Mouse (Mus musculus) intestine, embryonic 14.5 days (tissue): ENCODE measurements around the gene Vav1. TPM values are rescaled to one million over a fixed set of nuclear protein-coding genes. Genes with fewer than 3 reads are reported as not detected.

Source experiments
- ATAC-seq: fragments of 200-750 bp; cut with Nextera tagmentation; replicated peaks from 2 replicates; pipeline ENCODE4 v1.8.0; 2017; ENCODE audit warnings: low read depth, moderate number of reproducible peaks, moderate TSS enrichment, moderate library complexity; ENCODE audit not compliant: low FRiP score, low TSS enrichment
- DNase-seq: peaks from one replicate; pipeline ENCODE4 v3.0.0-alpha.2; 2018; ENCODE audit warnings: low spot score
- H3K27ac ChIP-seq: fragments of 300-500 bp; sonication (generic); 2 replicates; pipeline ENCODE4 v1.5.1; 2014; ENCODE audit warnings: low read depth, mild to moderate bottlenecking, control low read depth
- H3K27me3 ChIP-seq: fragments of 300-500 bp; sonication (generic); replicated peaks from 2 replicates; pipeline ENCODE4 v1.6.1; 2014; ENCODE audit warnings: low read length, control low read depth; ENCODE audit not compliant: control insufficient read depth, insufficient read depth
- H3K36me3 ChIP-seq: fragments of 300-500 bp; sonication (generic); 2 replicates; pipeline ENCODE4 v1.6.1; 2014; ENCODE audit warnings: low read length, control low read depth; ENCODE audit not compliant: control insufficient read depth, insufficient read depth
- H3K4me1 ChIP-seq: fragments of 300-500 bp; sonication (generic); replicated peaks from 2 replicates; pipeline ENCODE4 v1.6.1; 2014; ENCODE audit warnings: low read length, control low read depth, mixed read lengths; ENCODE audit not compliant: control insufficient read depth, insufficient read depth
- H3K4me2 ChIP-seq: fragments of 300-500 bp; sonication (generic); 2 replicates; pipeline ENCODE4 v1.6.1; 2014; ENCODE audit warnings: low read length
- H3K4me3 ChIP-seq: fragments of 300-500 bp; sonication (generic); 2 replicates; pipeline ENCODE4 v1.5.1; 2014; ENCODE audit warnings: low read depth, low read length, control low read depth, mixed read lengths
- H3K9ac ChIP-seq: fragments of 300-500 bp; sonication (generic); 2 replicates; pipeline ENCODE4 v1.6.1; 2014; ENCODE audit warnings: mild to moderate bottlenecking, low read length
- H3K9me3 ChIP-seq: fragments of 300-500 bp; sonication (generic); 2 replicates; pipeline ENCODE4 v1.6.1; 2016; ENCODE audit warnings: low read length, control low read depth; ENCODE audit not compliant: control insufficient read depth
- WGBS: fragments of 180-500 bp; shearing (Covaris S2); extraction: QIAGEN DNeasy Blood & Tissue Kit; methylation state at CpG from one replicate; pipeline ENCODE4 v1.1.7; 2014; 5-methylcytosine and 5-hydroxymethylcytosine counted together
- polyA plus RNA-seq: library from polyadenylated mRNA; unstranded; fragments of >200 nt; fragmentation: Nextera tagmentation; extraction: Ambion mirVana; gene quantifications from 2 replicates; pipeline ENCODE4 v1.2.1, GENCODE M21; 2014

Gene Vav1
- 2.1 and 3.8 TPM in 2 replicates for polyA plus RNA-seq

DNA sequence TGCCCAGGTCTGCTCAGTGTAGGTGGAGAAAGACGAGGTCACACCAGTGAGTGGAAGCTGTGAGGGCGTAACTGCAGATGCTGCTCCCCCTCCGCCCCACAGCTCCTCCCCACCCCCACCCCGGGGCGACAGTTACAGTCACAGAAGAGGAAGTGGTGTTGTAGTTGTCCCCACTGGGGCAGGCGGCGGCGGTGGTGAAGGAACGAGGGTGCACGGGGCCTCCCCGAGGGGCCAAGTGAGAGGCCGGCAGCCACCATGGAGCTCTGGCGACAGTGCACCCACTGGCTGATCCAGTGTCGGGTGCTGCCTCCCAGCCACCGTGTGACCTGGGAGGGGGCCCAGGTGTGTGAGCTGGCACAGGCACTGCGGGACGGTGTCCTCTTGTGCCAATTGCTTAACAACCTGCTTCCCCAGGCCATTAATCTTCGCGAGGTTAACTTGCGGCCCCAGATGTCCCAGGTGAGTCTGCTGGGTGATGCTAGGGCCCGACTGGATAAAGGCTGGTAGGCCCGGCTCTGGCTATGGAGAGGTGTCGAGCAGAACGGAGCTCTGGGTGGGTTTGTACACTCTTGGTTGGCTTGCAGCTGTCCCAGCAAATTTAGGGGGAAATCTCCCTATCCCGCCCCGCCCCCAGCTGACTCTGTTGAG lies at the start of gene Vav1:
Gene Vav1 (plus strand): TSS at position 158 of the 648 bp plus-strand sequence.
- H3K4me1 ChIP-seq = peaks cover 7% of the 10 kb centered on the region
- WGBS = 67% methylated on average over 24 of the region's 26 CpGs
- no peak within 1 kb of the TSS for H3K27ac ChIP-seq

DNA sequence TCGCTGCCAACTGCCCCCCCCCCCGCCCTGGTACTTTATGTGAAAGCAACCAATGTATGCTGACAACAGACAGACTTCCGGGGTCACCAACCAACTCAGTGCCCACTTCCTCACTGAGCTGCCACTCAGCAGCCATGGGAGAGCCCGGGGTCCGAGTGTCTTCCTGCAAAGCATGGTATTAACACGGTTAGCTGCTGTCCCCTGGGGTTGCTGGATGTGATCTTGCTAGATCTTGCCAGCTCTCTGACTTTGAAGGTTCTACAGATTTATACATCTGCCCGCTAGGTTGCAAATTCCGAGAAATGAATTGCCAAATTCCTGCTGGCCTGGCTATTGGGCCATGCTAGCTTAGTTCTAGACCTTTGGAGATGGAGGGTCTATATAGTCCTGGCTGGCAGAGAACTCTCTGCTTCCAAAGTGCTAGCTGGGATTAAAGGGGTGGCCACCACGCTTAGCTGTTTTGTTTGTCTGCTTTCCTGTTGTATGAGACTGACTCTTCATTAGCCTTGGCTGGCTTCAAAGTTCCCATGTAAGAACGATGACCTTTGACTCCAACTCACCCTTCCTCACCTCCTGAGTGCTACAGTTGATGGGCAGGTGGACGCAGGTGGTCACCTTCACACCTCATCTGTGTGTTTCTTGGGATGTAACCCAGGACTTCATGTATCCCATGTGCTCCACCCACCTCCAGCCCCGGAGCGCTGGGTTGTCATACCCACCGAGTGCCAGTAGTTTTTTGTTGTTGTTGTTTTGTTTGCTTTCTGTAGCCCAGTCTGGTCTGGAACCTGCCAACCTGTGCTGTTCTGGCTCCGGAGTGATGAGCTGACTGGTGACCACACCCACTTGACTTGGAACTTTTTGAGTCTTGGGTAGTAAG lies 48.8 kb upstream of the Vav1 start:
- no peak overlapping the region for H3K27ac ChIP-seq
- no peak overlapping the region for H3K9ac ChIP-seq
- no peak overlapping the region for H3K4me2 ChIP-seq
- 79% methylated on average over 15 of the region's 15 CpGs for WGBS
- no peaks in the 10 kb centered on the region for H3K9me3 ChIP-seq
- ATAC-seq = no peak
- H3K27me3 ChIP-seq = 0 out of 2 replicates have a peak, but pooled peaks cover 2% of the 10 kb centered on the region
- H3K36me3 ChIP-seq = peaks cover 10% of the 10 kb centered on the region; the same call in 1 of the 2 replicates
- no peak for DNase-seq
- 0 out of 2 replicates have a peak, but pooled peaks cover 8% of the 10 kb centered on the region for H3K4me1 ChIP-seq
- H3K4me3 ChIP-seq = no peak overlapping the region

More for the DNA sequence above, at the start of gene Vav1:
- Histone ChIP-seq H3K27me3 (peaks cover 18% of the 10 kb centered on the region), H3K4me2 (no peak within 1 kb of the TSS), H3K36me3 (no peaks in the 10 kb centered on the region), H3K9me3 (no peaks in the 10 kb centered on the region), H3K4me3 (no peak within 1 kb of the TSS), H3K9ac (no peak within 1 kb of the TSS)
- DNase-seq (no peak), ATAC-seq (no peak)

DNA sequence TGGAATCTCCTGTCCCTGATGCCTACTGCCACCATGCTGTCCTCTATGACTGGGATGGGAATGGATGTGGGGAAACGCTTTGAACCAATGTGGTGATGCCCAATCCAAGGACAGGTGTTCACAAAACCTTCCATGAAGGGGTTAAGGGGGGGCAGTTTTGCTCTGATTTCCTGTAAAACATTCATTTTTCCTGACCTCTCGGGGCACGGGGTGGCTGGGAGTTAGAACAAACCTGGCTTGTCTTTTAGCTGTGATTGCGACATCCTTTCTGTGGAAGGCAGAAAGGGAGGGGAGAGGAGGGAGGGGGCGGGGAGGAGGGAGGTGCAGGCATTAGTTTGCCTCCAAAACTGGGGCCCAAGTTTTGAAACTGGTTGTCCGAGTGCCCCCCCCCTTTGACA lies 48.2 kb upstream of the Vav1 start:
- H3K27me3 ChIP-seq = no peaks in the 10 kb centered on the region
- no peak overlapping the region for H3K27ac ChIP-seq
- H3K4me2 ChIP-seq = no peak overlapping the region
- ATAC-seq = no peak
- no peak for DNase-seq
- no peak overlapping the region for H3K9ac ChIP-seq
- no peak overlapping the region for H3K4me3 ChIP-seq
- peaks cover 14% of the 10 kb centered on the region for H3K36me3 ChIP-seq
- 43% methylated on average over 6 of the region's 6 CpGs for WGBS
- H3K4me1 ChIP-seq = 0 out of 2 replicates have a peak, but pooled peaks cover 8% of the 10 kb centered on the region
- H3K9me3 ChIP-seq = no peaks in the 10 kb centered on the region

- no peak overlapping the region for H3K4me2 ChIP-seq
- no peak overlapping the region for H3K9ac ChIP-seq
- H3K4me3 ChIP-seq = no peak overlapping the region
- H3K27ac ChIP-seq = no peak overlapping the region
- ATAC-seq = no peak
- H3K9me3 ChIP-seq = no peaks in the 10 kb centered on the region
- 0 out of 2 replicates have a peak, but pooled peaks cover 8% of the 10 kb centered on the region for H3K4me1 ChIP-seq
- DNase-seq = no peak
- peaks cover 18% of the 10 kb centered on the region for H3K36me3 ChIP-seq
- no peaks in the 10 kb centered on the region for H3K27me3 ChIP-seq
These were observed 47.6 kb upstream of the Vav1 start for GRCm38 (mm10) chr17:57231321-57231771.

DNA sequence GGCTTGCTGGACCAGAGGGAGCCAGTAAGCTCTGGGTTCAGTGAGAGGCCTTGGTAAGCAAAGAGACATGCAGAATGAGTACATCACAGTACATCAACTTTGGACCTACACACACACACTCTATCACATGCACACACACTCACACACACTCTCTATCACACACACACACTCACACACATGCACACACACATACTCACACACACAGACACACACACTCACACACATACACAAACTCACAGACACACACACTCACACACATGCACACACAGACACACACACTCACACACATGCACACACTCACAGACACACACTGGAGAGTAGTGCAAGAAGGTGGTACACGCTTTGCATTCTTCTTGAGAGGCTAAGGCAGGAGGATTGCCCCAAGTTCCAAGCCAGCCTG lies 46.7 kb upstream of the Vav1 start:
- 0 out of 2 replicates have a peak, but pooled peaks cover 8% of the 10 kb centered on the region for H3K4me1 ChIP-seq
- H3K9ac ChIP-seq = no peak overlapping the region
- H3K4me2 ChIP-seq = no peak overlapping the region
- ATAC-seq = no peak
- H3K36me3 ChIP-seq = peaks cover 25% of the 10 kb centered on the region
- no peak for DNase-seq
- H3K27me3 ChIP-seq = no peaks in the 10 kb centered on the region
- H3K27ac ChIP-seq = no peak overlapping the region
- 100% methylated on average over 1 of the region's 1 CpGs for WGBS
- no peak overlapping the region for H3K4me3 ChIP-seq
- H3K9me3 ChIP-seq = no peaks in the 10 kb centered on the region

DNA sequence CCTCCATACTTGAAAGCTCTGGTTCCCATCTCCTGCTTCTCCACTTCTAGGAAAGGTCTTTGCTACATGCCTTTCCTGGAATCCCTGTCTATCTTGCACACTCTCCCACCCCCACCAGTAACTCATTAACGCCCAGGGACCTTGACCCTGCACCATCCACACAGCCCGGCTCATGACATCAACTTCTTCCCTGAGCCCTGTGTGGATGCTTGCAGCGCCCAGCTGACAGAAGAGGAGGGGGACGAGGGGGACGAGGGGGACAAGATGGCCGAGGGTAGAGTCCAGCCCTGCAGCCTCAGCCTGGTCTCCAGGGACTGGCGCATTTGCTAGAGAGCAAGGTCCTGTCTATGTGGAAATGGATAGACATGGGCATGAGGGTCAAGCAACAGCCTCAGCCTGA lies 45.9 kb upstream of the Vav1 start:
- Histone ChIP-seq H3K9me3 (no peaks in the 10 kb centered on the region), H3K9ac (no peak overlapping the region), H3K27ac (peak overlapping the region; percentile 16), H3K4me2 (peak overlapping the region; percentile 28), H3K4me3 (no peak overlapping the region), H3K4me1 (0 out of 2 replicates have a peak, but pooled peaks cover 8% of the 10 kb centered on the region), H3K27me3 (no peaks in the 10 kb centered on the region), H3K36me3 (peaks cover 33% of the 10 kb centered on the region)
- 39% methylated on average over 7 of the region's 7 CpGs for WGBS
- ATAC-seq (peak; percentile 71), DNase-seq (peak; percentile 66)

- H3K9ac ChIP-seq = no peak overlapping the region
- H3K9me3 ChIP-seq = no peaks in the 10 kb centered on the region
- H3K27me3 ChIP-seq = no peaks in the 10 kb centered on the region
- no peak overlapping the region for H3K4me3 ChIP-seq
- peak overlapping the region; percentile 8; the same call in 1 of the 2 replicates for H3K4me2 ChIP-seq
- 66% methylated on average over 12 of the region's 12 CpGs for WGBS
- no peak overlapping the region for H3K27ac ChIP-seq
- DNase-seq (no peak), ATAC-seq (peak; percentile 48)
- peaks cover 37% of the 10 kb centered on the region for H3K36me3 ChIP-seq
- 0 out of 2 replicates have a peak, but pooled peaks cover 8% of the 10 kb centered on the region for H3K4me1 ChIP-seq
These were observed 44.5 kb upstream of the Vav1 start for GRCm38 (mm10) chr17:57234254-57234928.

- WGBS = 91% methylated on average over 5 of the region's 5 CpGs
- H3K9ac ChIP-seq = no peak overlapping the region
- H3K36me3 ChIP-seq = peaks cover 37% of the 10 kb centered on the region
- H3K9me3 ChIP-seq = no peaks in the 10 kb centered on the region
- no peaks in the 10 kb centered on the region for H3K27me3 ChIP-seq
- no peak overlapping the region for H3K4me2 ChIP-seq
- DNase-seq (no peak), ATAC-seq (no peak)
- no peak overlapping the region for H3K27ac ChIP-seq
- 0 out of 2 replicates have a peak, but pooled peaks cover 8% of the 10 kb centered on the region for H3K4me1 ChIP-seq
- H3K4me3 ChIP-seq = no peak overlapping the region
These were observed 43.1 kb upstream of the Vav1 start for GRCm38 (mm10) chr17:57235803-57236202.
